Mouse (Mus musculus): ENCODE data around the gene Fgr.

- TF ChIP-seq CTCF (IDR thresholded peaks at IDR 0.05; ENCODE audit: insufficient read depth, low read depth, low read length): no peak
- TF ChIP-seq POLR2A (IDR thresholded peaks at IDR 0.05; ENCODE audit: insufficient read depth, low read depth, low read length): no peak
Measured at GRCm38 (mm10) chr4:132979186-132979585, 5.3 kb downstream of the Fgr start.

Measured in olfactory bulb, adult 2 months (tissue).